Mouse (Mus musculus) thymus, adult 2 months (tissue): Measurements from ENCODE around the gene Clmp.
"Not testable (repeated sequence)": the region's sequence is repeated elsewhere in the genome, so short reads cannot be mapped to it uniquely, and the experiment has no call there.

Source experiments
- CTCF ChIP-seq: fragments of 200-500 bp; IDR thresholded peaks from 2 replicates; pipeline ENCODE4 v1.5.1; 2012; ENCODE audit warnings: mild to moderate bottlenecking, control low read depth, low read length, moderate library complexity, borderline replicate concordance; ENCODE audit not compliant: control insufficient read depth, poor library complexity, insufficient read depth; ENCODE audit errors: extremely low read depth
- POLR2A ChIP-seq: fragments of 200-500 bp; IDR thresholded peaks from 2 replicates; pipeline ENCODE4 v1.6.1; 2012; ENCODE audit warnings: mild to moderate bottlenecking, low read length, control low read depth, moderate library complexity; ENCODE audit not compliant: control insufficient read depth, poor library complexity, insufficient read depth; ENCODE audit errors: extremely low read depth

- TF ChIP-seq CTCF, POLR2A: not testable (repeated sequence)
These were observed 116.1 kb downstream of the Clmp start for GRCm38 (mm10) chr9:40801614-40802532.
